Mouse (Mus musculus): ENCODE measurements around the gene Syne2. TPM values are rescaled to one million over a fixed set of nuclear protein-coding genes. Genes with fewer than 3 reads are reported as not detected.

Gene Syne2
- polyA plus RNA-seq, 1 experiment from 2014 or later: 6.3 TPM

DNA sequence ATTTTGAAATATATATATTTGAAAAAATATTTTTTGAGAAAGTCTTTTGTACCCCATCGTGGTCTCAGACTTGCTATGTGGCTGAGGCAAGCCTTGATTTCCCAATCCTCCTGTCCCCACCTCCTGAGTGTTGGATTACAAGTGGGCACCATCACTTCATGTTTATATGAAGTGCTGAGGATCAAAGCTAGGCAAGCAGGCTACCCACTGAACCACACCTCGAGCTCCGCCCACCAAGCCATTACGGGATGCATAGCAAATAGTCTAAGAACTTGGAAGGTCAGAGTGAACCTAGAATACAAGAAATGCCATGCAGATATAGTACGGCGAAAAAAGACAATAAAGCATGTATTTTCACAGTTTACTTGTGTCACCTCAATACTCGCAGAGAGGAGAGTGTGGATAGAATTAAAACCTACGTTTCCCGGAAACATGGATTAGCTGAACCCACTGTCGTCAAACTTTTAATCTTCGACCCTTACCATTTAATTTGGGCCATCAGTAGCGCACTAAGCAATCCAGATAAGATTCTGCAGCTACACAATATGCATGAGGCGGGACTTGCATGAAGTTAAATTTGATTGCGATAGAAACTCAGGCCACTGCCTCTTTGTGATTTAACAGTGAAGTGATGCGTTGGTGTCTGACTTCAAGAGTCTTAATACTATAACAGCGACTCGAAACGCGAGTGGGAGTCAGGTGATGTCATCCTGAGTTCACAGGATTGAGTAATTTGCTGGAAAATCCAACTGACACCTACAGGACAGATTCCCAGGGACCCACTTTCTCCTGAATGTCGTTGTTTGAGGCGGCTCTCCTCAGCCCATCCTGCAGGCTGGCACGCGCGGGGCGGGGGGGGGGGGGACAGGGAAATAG is 715 bp upstream of the Syne2 start:
- TF ChIP-seq EP300 (IDR thresholded peaks at IDR 0.05; ENCODE audit: low read depth): no peak
- no peak for TF ChIP-seq CTCF (IDR thresholded peaks at IDR 0.05; ENCODE audit: low read depth)
- no peak overlapping the region for H3K27ac ChIP-seq (ENCODE audit: low read depth)
- peaks cover 14% of the 10 kb centered on the region for H3K27me3 ChIP-seq (ENCODE audit: insufficient read depth, low read length)
- DNase-seq: no peak
- no peaks in the 10 kb centered on the region for H3K36me3 ChIP-seq (replicated peaks; ENCODE audit: insufficient read depth, low read length)
- H3K4me1 ChIP-seq (ENCODE audit: insufficient read depth): peaks cover 9% of the 10 kb centered on the region
- H3K4me2 ChIP-seq (ENCODE audit: low read depth, low read length): peak overlapping the region; percentile 72
- WGBS (ENCODE audit: insufficient replicate concordance): 13% methylated on average over 23 of the region's 25 CpGs
- no peak for ATAC-seq
- no peaks in the 10 kb centered on the region for H3K9me3 ChIP-seq (ENCODE audit: low read length)
- peak overlapping the region; percentile 68 for H3K9ac ChIP-seq (replicated peaks)
- H3K4me3 ChIP-seq (ENCODE audit: low read depth, low read length): peak overlapping the region; percentile 69

DNA sequence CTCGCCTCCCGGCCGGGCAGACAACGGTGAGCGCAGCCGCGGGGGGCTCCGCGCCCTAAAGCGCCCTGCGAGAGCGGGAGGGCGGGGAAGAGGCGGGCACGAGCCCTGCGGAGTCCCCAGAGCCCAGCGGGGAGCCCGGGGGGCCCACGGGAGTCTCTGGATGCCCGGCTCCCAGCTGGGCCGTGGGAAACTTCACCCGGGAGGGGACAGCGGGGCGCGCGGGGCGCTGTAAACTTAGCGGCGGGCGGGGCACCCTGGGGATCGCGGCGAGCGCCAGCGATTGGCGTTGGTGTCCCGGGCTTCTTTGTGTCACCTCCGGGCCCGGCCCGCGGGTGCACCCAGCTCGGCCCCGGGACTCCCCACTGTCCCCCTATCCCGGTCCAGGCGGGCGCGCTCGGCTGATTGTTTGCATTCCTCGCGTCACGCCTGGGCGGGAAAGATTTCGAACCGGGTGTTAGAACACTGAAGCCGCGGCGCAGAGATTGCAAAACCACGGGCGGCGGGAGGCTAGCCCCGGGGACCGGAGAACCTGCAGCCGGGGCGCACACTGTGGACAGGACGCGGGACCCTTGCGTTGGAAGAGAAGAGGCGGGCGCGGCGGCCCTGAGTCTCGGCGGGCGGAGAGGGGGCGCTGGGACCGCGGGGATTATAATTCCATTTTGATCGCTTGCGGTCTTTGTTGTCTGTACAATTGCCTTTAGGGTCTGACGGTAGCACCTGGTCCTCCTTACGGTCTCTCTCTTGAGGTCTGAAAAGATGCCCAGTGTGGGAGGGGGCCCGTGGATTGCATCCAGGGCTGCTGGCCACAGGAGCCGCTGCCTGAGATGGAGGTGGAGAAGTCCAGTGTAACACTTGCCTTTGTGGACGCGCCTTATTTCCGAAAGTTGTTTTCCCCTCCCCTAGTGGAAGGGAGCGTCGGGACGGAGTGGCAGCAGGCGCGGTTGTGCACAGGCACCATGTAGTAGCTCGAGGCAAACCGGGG is 810 bp downstream of the Syne2 start:
- TF ChIP-seq EP300 (IDR thresholded peaks at IDR 0.05; ENCODE audit: low read depth) (no peak), CTCF (IDR thresholded peaks at IDR 0.05; ENCODE audit: low read depth) (peak; percentile 14; the same call in 1 of the 2 replicates)
- Histone ChIP-seq H3K4me1 (ENCODE audit: insufficient read depth) (peaks cover 9% of the 10 kb centered on the region), H3K4me2 (ENCODE audit: low read depth, low read length) (peak overlapping the region; percentile 72), H3K9ac (replicated peaks) (peak overlapping the region; percentile 68), H3K27me3 (ENCODE audit: insufficient read depth, low read length) (peaks cover 14% of the 10 kb centered on the region), H3K27ac (ENCODE audit: low read depth) (peak overlapping the region; percentile 74), H3K36me3 (replicated peaks; ENCODE audit: insufficient read depth, low read length) (no peaks in the 10 kb centered on the region), H3K4me3 (ENCODE audit: low read depth, low read length) (peak overlapping the region; percentile 69), H3K9me3 (ENCODE audit: low read length) (no peaks in the 10 kb centered on the region)
- ATAC-seq: peak; percentile 78
- WGBS (ENCODE audit: insufficient replicate concordance): 1% methylated on average over 75 of the region's 93 CpGs
- DNase-seq: peak; percentile 74

DNA sequence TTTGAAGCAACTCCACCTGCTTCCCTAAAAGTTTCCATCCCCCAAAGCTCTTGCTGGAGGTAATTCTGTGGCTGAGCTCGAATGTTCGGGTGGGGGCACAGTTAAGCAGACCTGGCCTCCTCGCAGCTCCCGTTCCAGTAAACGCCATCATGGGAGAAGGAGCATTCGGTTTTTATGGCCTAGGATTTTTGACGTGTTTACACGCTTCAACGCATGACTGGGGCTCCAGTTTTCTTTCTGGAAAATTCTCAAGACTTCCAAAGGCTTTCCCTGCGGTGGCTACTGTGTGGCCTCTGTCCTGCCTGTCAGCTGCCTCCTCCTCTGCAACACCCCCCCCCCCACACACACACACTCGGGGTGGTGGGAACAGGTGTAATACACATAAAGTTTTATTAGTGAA is 1.5 kb downstream of the Syne2 start:
- TF ChIP-seq CTCF (IDR thresholded peaks at IDR 0.05; ENCODE audit: low read depth) (no peak), EP300 (IDR thresholded peaks at IDR 0.05; ENCODE audit: low read depth) (no peak)
- Histone ChIP-seq H3K36me3 (replicated peaks; ENCODE audit: insufficient read depth, low read length) (no peaks in the 10 kb centered on the region), H3K27ac (ENCODE audit: low read depth) (no peak overlapping the region; the same call in 1 of the 2 replicates), H3K4me1 (ENCODE audit: insufficient read depth) (peaks cover 9% of the 10 kb centered on the region), H3K27me3 (ENCODE audit: insufficient read depth, low read length) (peaks cover 14% of the 10 kb centered on the region), H3K4me3 (ENCODE audit: low read depth, low read length) (peak overlapping the region; percentile 69), H3K9ac (replicated peaks) (no peak overlapping the region; the same call in 1 of the 2 replicates), H3K9me3 (ENCODE audit: low read length) (no peaks in the 10 kb centered on the region), H3K4me2 (ENCODE audit: low read depth, low read length) (peak overlapping the region; percentile 72)
- WGBS (ENCODE audit: insufficient replicate concordance): 26% methylated on average over 11 of the region's 11 CpGs
- no peak for DNase-seq
- no peak for ATAC-seq

DNA sequence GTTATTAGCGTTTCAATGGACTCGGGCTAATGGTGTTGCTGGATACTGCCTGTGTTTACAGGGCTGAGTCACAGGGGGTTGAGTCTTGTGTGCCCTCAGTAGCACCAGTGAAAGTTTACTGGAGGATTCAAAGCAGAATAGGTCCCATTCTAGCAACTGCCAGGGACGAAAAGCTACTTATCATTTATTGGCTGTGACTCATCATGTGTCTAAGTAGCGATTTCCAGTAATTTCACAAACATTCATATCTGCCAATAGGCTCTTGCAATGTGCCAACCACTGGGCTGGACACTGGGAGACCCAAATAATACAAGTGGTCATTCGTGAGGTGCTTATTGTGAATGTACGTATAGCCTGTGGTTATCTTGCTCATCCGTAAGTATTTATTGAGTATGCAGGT is 2.3 kb downstream of the Syne2 start:
- Histone ChIP-seq H3K4me2 (ENCODE audit: low read depth, low read length) (no peak overlapping the region), H3K27me3 (ENCODE audit: insufficient read depth, low read length) (peaks cover 14% of the 10 kb centered on the region), H3K27ac (ENCODE audit: low read depth) (no peak overlapping the region), H3K9ac (replicated peaks) (no peak overlapping the region), H3K9me3 (ENCODE audit: low read length) (no peaks in the 10 kb centered on the region), H3K4me3 (ENCODE audit: low read depth, low read length) (no peak overlapping the region), H3K4me1 (ENCODE audit: insufficient read depth) (peaks cover 12% of the 10 kb centered on the region), H3K36me3 (replicated peaks; ENCODE audit: insufficient read depth, low read length) (no peaks in the 10 kb centered on the region)
- WGBS (ENCODE audit: insufficient replicate concordance): 74% methylated on average over 7 of the region's 7 CpGs
- TF ChIP-seq EP300 (IDR thresholded peaks at IDR 0.05; ENCODE audit: low read depth) (no peak), CTCF (IDR thresholded peaks at IDR 0.05; ENCODE audit: low read depth) (no peak)
- DNase-seq: no peak
- ATAC-seq: no peak

DNA sequence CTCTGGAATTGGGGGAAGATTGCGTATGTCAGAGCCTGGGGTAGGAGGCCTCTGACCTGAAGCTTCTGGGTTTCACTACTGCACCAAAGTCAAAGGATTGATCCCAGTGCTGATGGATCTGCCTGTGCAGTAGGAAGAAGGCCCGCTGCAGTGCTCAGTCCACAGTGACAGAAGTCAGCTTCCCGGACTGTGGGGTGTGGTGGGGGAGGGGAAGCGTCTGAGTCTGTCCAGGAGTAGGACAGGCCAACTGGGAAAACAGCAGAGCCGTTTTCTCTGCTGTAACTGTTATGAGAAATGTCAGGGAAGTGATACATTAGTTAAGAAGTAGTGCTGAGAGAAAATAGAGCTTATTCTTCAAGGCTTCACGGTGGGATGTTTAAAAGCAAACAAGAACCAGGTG is 4.2 kb downstream of the Syne2 start:
- Histone ChIP-seq H3K36me3 (replicated peaks; ENCODE audit: insufficient read depth, low read length) (no peaks in the 10 kb centered on the region), H3K27ac (ENCODE audit: low read depth) (no peak overlapping the region), H3K4me3 (ENCODE audit: low read depth, low read length) (no peak overlapping the region), H3K27me3 (ENCODE audit: insufficient read depth, low read length) (peaks cover 14% of the 10 kb centered on the region), H3K4me2 (ENCODE audit: low read depth, low read length) (no peak overlapping the region), H3K9me3 (ENCODE audit: low read length) (no peaks in the 10 kb centered on the region), H3K4me1 (ENCODE audit: insufficient read depth) (peaks cover 12% of the 10 kb centered on the region), H3K9ac (replicated peaks) (no peak overlapping the region)
- no peak for TF ChIP-seq CTCF (IDR thresholded peaks at IDR 0.05; ENCODE audit: low read depth)
- TF ChIP-seq EP300 (IDR thresholded peaks at IDR 0.05; ENCODE audit: low read depth): no peak
- DNase-seq: peak; percentile 24
- WGBS (ENCODE audit: insufficient replicate concordance): 61% methylated on average over 6 of the region's 6 CpGs
- ATAC-seq: no peak

DNA sequence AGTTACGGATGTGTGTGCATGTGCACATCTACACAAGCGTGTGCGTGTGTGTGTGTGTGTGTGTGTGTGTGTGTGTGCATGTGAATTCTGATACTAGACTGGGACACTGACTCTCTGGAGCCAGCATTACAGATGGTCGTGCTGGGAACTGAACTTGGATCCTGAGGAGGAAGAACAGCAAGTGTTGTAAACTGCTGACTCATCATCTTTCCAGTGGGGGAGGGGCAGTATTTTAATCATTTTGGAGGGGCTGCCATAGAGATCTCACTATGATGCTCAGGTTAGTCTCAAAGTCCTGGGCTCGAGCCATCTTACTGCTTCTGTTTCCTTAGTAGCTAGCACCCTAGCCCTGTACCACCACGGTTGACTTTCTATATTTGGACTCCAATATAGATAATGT is 5.5 kb downstream of the Syne2 start:
- ATAC-seq: no peak
- no peak overlapping the region for H3K4me3 ChIP-seq (ENCODE audit: low read depth, low read length)
- no peaks in the 10 kb centered on the region for H3K9me3 ChIP-seq (ENCODE audit: low read length)
- no peak overlapping the region for H3K27ac ChIP-seq (ENCODE audit: low read depth)
- TF ChIP-seq EP300 (IDR thresholded peaks at IDR 0.05; ENCODE audit: low read depth): no peak
- no peak for TF ChIP-seq CTCF (IDR thresholded peaks at IDR 0.05; ENCODE audit: low read depth)
- DNase-seq: no peak
- peaks cover 12% of the 10 kb centered on the region for H3K27me3 ChIP-seq (ENCODE audit: insufficient read depth, low read length)
- no peaks in the 10 kb centered on the region for H3K36me3 ChIP-seq (replicated peaks; ENCODE audit: insufficient read depth, low read length)
- H3K4me2 ChIP-seq (ENCODE audit: low read depth, low read length): no peak overlapping the region
- WGBS (ENCODE audit: insufficient replicate concordance): 71% methylated on average over 6 of the region's 6 CpGs
- H3K4me1 ChIP-seq (ENCODE audit: insufficient read depth): peaks cover 12% of the 10 kb centered on the region
- H3K9ac ChIP-seq (replicated peaks): no peak overlapping the region

Measured in liver, postnatal 0 days (tissue).